Mouse (Mus musculus) CD4-positive, CD25-positive, alpha-beta regulatory T cell, adult 4 months (primary cell): ENCODE results near the gene Coq2. TPM values are rescaled to one million over a fixed set of nuclear protein-coding genes. Genes with fewer than 3 reads are reported as not detected.
A peak's percentile ranks its signal among the peaks of the same experiment; 100 is the strongest.

ENCODE experiments used
- ATAC-seq: one replicate; pipeline ENCODE4 v1.8.0; 2017
- polyA plus RNA-seq, 2 experiments: library from polyadenylated mRNA; unstranded; fragments of 100-300 nt; shearing (Covaris generic); gene quantifications; one replicate each; pipeline ENCODE4 v1.2.1; 2017

The Coq2 gene
- polyA plus RNA-seq, 2 experiments from 2014 or later, result 12.0 to 12.9 TPM

GRCm38 (mm10) chr5:100619586-100620275 is 55.2 kb downstream of the Coq2 start:
- no peak for ATAC-seq

- no peak for ATAC-seq
These were observed 60.8 kb downstream of the Coq2 start for GRCm38 (mm10) chr5:100613896-100614768.

GRCm38 (mm10) chr5:100607868-100608267 is 67.1 kb downstream of the Coq2 start:
- peak; percentile 56 for ATAC-seq

- ATAC-seq, result no peak
These were observed 67.7 kb downstream of the Coq2 start for GRCm38 (mm10) chr5:100607090-100607762.

GRCm38 (mm10) chr5:100605828-100606229 is 69.1 kb downstream of the Coq2 start:
- no peak for ATAC-seq

Other genes with a start within 250 kb of the Coq2 start
- gene Lin54, start 174.5 kb downstream of the Coq2 start, polyA plus RNA-seq, result 1 to 10 TPM; 9.2 to 9.9 TPM
- gene Cops4, start 156.8 kb downstream of the Coq2 start, polyA plus RNA-seq, result 100 to 1,000 TPM; 114 to 118 TPM
- 10 to 100 TPM in 1 of 2 experiments, 1 to 10 TPM in 1; 2.9 to 12.0 TPM for gene Plac8, start 102.9 kb downstream of the Coq2 start, polyA plus RNA-seq
- under 1 TPM; 0.73 to 0.97 TPM for gene Hpse, start 44.6 kb upstream of the Coq2 start, polyA plus RNA-seq
- gene Helq, start 123.5 kb upstream of the Coq2 start, polyA plus RNA-seq, result 10 to 100 TPM; 12.2 to 18.9 TPM
- gene Mrps18c, start 123.5 kb upstream of the Coq2 start, polyA plus RNA-seq, result 100 to 1,000 TPM; 122 to 153 TPM
- gene Abraxas1, start 145.8 kb upstream of the Coq2 start, polyA plus RNA-seq, result 10 to 100 TPM; 32.8 to 33.7 TPM
- 1 to 10 TPM in 1 of 2 experiments, under 1 TPM in 1; 0.48 to 1.1 TPM for gene Gpat3, start 170.6 kb upstream of the Coq2 start, polyA plus RNA-seq